Mouse (Mus musculus) cerebellum, adult 2 months (tissue): ENCODE data around the gene Gm45062.

Experiments
- CTCF ChIP-seq: fragments of 200-500 bp; IDR thresholded peaks from 2 replicates; pipeline ENCODE4 v1.5.1; 2011; ENCODE audit warnings: low read depth, mild to moderate bottlenecking, control low read depth, low read length, moderate library complexity, borderline replicate concordance; ENCODE audit not compliant: insufficient read depth
- POLR2A ChIP-seq: fragments of 200-500 bp; IDR thresholded peaks from 2 replicates; pipeline ENCODE4 v1.6.1; 2011; ENCODE audit warnings: low read length, control low read depth, borderline replicate concordance; ENCODE audit not compliant: insufficient read depth

DNA sequence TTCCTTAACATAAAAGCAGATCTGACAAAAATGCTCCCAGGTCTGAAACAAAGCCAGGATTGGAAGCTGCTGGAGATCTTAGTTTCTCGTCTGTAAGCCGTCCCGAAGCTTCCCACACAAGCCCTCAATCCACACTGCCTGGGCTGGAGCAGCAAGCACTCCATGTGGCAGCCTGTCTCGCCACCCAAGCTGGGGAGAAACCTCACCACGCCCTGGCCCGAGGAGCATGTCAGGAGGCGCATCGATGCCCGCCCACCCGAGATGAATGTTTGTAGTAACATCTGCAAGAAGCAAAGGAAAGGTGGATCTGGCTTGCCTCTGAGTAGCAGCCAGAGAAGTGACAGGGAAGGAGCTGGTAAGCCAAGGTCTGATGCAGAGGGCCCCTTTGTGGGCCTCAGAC, 385.5 kb downstream of the Gm45062 start:
- no peak for TF ChIP-seq POLR2A
- no peak for TF ChIP-seq CTCF
